18 mouse cellular contexts compared by ENCODE assay signal in the genomic region with DNA sequence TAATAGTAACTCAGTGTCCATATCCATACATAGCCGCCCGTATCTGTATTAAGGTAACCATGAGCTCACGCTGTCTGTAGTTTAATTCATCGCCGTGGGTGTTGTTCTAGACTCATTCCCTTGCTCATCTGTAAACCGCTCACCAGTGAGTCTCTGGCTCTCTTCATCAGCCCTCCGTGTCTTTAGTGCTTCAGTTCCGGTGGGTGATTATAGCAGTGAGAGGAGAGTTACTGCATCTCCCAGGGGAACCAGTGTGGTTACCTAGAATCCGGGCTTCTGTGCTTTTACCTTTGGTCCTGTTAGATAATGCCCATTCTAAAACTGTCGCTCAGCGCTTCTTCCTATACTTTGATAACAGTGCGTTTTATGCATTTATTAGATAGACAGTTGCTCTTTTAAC.
"Had no signal": no experiment of that assay in that cellular context is flagged by ENCODE, and none has a peak within 500 bp of the region (broad histone marks: within the 10 kb centered on the region; RNA-seq: fewer than 3 reads in every experiment).

No protein-coding gene starts in this region.

- H3K4me2 ChIP-seq: liver, embryonic 13.5 days; liver, embryonic 15.5 days; lung, embryonic 15.5 days; midbrain, embryonic 11.5 days; midbrain, embryonic 13.5 days; midbrain, embryonic 15.5 days; neural tube, embryonic 12.5 days had no signal

- DNase-seq: liver, embryonic 13.5 days; liver, postnatal 0 days; lung, adult 2 months; lung, postnatal 14 days; lung, postnatal 36 days; right cerebral cortex, postnatal 14 days; spleen, adult 18-20 months; thymus, adult 18-20 months; thymus, postnatal 14 days; thymus, postnatal 36 days had no signal

- H3K4me1 ChIP-seq: liver, embryonic 13.5 days; liver, embryonic 15.5 days; midbrain, embryonic 13.5 days; midbrain, embryonic 15.5 days; neural tube, embryonic 12.5 days had no signal

- H3K27ac ChIP-seq: liver, embryonic 13.5 days; liver, embryonic 15.5 days; lung, embryonic 15.5 days; macrophage; midbrain, embryonic 13.5 days; neural tube, embryonic 12.5 days had no signal

- H3K9ac ChIP-seq: liver, embryonic 13.5 days; liver, embryonic 15.5 days; liver, postnatal 0 days; lung, embryonic 15.5 days; midbrain, embryonic 13.5 days; midbrain, embryonic 15.5 days; neural tube, embryonic 12.5 days had no signal

- H3K36me3 ChIP-seq: liver, embryonic 13.5 days; liver, embryonic 15.5 days; lung, embryonic 15.5 days; midbrain, embryonic 13.5 days; midbrain, embryonic 15.5 days; neural tube, embryonic 12.5 days had no signal

- H3K27me3 ChIP-seq: liver, embryonic 13.5 days; liver, embryonic 15.5 days; lung, embryonic 15.5 days; megakaryocyte, embryonic 14.5 days; midbrain, embryonic 13.5 days; midbrain, embryonic 15.5 days; neural tube, embryonic 12.5 days had no signal

- H3K9me3 ChIP-seq: liver, embryonic 13.5 days; liver, embryonic 15.5 days; lung, embryonic 15.5 days; midbrain, embryonic 15.5 days; neural tube, embryonic 12.5 days had no signal

- H3K4me3 ChIP-seq: liver, embryonic 13.5 days; liver, embryonic 15.5 days; lung, embryonic 15.5 days; megakaryocyte, embryonic 14.5 days; midbrain, embryonic 13.5 days; midbrain, embryonic 15.5 days; neural tube, embryonic 12.5 days had no signal
